Mouse (Mus musculus): ENCODE data around the gene Ndufa11.
A peak's percentile ranks its signal among the peaks of the same experiment; 100 is the strongest.

Ndufa11 gene

DNA sequence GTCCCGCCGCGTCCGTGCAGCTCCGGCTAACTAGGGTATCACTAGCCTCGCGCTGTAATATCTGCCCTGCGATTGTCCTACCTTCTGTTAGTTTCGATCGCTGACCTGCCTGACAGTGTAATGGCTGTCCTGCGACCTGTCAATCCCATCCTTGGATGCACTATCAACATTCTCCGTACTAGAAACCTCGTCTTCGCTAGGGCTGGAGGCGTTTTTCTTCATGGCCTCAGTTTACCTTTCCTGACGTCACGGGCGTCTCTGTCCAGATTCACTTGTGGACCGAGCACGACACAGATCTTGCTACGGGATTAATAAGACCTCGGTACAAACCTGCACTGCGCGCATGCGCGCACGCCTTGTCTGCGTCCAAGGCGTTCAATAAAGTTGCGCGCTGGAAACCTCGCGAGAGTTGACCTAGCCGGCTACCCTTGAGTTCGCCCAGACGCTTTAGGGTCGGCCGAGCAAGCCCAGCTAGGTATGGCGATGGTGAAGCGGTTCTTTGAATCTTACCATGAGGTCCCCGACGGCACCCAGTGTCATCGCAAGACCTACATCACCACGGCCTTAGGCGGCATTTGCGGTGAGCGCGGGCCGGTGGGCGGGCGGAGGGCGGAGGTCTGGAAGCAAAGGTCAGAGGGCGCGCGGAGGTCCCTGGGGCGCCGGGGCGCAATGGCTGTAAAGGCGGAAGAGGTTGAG, at the start of gene Ndufa11, which contains the start of gene Vmac:
Gene Ndufa11, plus strand, starts transcription at position 405 of the 696 bp plus-strand sequence.
Gene Vmac, minus strand, starts transcription at position 660 of the 696 bp plus-strand sequence.
- DNase-seq (ENCODE audit: low spot score in 2 of 2): peak; percentile 88 to 92

- DNase-seq (ENCODE audit: low spot score in 2 of 2): peak; percentile 59 to 76
These were observed 49.0 kb upstream of the Ndufa11 start for GRCm38 (mm10) chr17:56668384-56669144.

DNA sequence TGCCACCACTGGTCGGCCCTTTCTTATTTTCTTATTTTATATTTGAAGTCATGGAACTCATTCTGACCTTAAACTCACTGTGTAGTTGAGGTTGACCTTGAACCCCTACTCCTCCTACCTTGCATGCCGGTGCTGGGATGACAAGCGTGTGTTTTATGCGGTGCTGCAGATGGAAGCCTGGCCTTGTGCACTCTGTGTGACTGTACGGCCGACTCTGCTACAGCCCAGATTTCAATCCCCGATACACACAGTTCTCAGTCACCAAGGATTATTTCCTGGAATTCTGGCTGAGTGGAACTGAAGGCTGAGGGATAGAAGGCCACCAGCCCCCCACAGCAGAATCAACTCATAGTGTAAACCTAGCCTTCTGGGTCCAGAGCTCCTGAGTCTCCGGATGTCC, 47.8 kb upstream of the Ndufa11 start:
- DNase-seq (ENCODE audit: low spot score in 2 of 2): no peak

DNA sequence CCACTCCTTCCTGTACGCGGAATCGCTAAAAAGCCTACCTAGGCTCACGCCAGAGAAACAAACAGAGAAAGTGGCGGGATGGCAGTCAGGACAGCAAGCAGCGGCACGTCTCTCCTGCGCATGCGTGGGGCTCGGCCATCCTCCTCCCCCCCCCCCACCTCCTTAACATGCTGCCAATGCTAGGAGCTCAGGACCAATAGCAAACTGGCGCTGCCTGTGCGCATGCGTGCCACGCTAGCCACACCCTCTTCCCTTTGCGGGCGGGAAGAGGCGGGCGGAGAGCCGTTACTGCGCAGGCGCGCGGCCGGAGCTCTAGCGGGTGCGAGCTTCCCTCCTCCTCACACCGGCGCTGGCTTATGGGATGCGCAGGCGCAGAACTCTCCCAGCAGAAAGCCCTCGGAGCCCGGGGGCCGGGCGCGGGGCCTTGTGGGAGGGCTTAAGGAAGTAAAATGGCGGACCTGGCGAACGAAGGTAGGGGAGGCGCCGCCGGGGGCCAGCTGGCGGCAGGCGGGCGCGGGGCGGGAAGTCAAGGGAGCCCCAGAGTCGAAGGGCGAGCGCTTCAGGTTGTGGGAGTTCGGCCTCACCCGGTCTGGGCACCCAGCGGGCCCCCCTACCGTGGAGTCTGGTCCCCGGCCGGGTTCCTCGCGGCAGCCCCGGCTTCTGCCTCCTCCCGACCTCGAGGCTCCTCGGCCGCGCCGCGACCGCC, 44.5 kb upstream of the Ndufa11 start, which contains the start of gene Ranbp3:
Gene Ranbp3, plus strand, starts transcription at position 354 of the 706 bp plus-strand sequence.
- peak; percentile 93 to 99 for DNase-seq (ENCODE audit: low spot score in 2 of 2)

- DNase-seq (ENCODE audit: low spot score in 2 of 2): no peak
These were observed 43.7 kb upstream of the Ndufa11 start for GRCm38 (mm10) chr17:56673647-56674416.

- DNase-seq (ENCODE audit: low spot score in 2 of 2): no peak
These were observed 35.8 kb upstream of the Ndufa11 start for GRCm38 (mm10) chr17:56681791-56682190.

DNA sequence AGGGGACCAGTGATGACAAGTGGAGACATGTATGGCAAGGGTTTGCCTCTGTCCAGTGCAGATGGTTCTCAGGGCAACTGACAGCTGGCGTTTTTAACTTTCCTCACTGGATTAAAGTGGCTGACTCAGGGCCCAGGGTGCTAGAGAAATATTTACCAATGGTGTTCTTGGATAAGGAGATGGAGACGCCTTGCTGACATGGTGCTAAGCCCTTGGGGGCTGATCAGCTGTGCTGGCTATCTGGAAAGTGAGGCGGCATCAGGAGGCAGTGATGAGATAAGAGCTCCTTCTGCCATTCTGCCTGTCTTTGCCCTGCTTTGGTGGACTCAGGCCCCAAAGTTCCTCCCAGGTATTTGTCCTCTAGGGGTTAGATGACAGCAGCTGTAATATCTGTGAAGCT, 34.7 kb upstream of the Ndufa11 start:
- no peak for DNase-seq (ENCODE audit: low spot score in 2 of 2)

GRCm38 (mm10) chr17:56683546-56684140, 33.9 kb upstream of the Ndufa11 start:
- no peak for DNase-seq (ENCODE audit: low spot score in 2 of 2)

DNA sequence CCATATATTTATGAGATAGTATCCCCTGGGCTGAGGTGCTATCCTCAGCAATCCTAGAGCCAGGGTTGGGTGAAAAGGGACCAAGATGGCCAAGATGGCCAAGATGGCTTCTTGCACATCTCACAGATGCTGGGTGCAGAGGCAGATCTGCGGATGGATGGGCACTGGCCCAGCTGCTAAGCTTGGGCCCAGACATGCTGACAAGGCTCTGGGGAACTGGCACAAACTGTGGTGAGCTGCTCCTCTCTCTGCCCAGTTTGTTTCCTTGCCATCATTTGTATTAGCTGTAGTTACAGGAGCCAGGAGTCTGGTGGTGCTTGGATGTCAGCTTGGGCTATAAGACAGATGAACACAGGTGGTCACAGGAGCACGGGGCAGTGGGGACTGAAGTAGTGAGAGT, 32.9 kb upstream of the Ndufa11 start:
- no peak for DNase-seq (ENCODE audit: low spot score in 2 of 2)

DNA sequence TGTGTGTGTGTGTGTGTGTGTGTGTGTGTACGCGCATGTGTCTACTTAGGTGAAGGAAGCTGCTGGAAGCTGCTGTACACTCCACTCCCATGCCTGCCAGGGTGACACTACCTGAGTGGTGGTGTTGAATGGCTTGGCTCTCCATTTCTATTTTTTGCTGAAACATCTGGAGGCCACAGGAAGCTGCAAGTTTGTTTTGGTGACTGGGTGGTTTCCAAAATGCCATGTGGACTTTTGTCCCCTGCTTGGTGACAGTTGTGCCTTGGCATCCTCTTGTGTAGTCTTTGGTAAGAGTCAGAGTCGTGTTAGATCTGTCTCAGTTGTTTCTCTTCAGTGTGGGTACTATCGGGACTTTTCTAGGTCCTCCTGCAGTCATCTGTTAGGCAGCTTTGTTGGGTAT, 30.8 kb upstream of the Ndufa11 start:
- DNase-seq (ENCODE audit: low spot score in 2 of 2): no peak

DNA sequence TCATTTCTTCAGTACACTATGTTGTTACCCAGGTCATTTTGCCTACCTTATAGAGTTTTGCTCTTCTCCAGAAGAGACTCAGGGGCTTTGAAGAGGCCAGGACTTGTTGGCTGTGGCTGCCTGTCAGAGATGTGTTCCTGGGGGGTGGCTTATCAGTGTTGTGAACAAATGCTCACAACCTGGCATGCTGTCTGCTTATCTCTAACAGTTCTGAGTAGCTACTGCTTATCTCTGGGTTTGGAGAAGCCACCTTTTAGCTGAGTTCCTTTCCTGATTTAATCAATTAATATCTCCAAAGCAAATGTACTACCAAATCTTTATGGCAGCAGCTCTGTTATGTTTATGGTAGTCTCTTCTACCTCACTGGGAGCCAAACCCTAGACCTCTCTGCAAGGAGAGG, 29.5 kb upstream of the Ndufa11 start:
- DNase-seq (ENCODE audit: low spot score in 2 of 2): no peak

- no peak for DNase-seq (ENCODE audit: low spot score in 2 of 2)
These were observed 28.9 kb upstream of the Ndufa11 start for GRCm38 (mm10) chr17:56688689-56689088.

DNA sequence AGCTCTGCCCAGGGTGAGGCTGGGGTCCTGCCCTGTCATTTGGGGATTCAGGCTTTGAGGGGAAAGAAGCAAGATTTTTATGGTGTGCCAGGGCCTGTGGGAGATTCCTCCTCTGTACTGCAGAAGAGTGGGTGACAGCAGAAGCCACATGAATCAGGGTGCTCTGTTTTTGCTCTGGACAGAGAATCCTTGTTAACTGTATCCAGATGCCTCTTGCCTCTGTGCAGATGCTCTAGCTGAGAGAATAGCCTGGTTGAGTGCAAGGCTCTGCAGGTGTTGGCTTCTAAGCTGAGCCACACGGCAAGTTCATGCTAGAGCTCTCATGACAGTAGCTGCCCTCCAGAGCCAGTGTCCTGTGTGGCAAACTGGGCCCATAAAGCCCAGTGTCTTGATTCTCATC, 24.2 kb upstream of the Ndufa11 start:
- no peak for DNase-seq (ENCODE audit: low spot score in 2 of 2)

DNA sequence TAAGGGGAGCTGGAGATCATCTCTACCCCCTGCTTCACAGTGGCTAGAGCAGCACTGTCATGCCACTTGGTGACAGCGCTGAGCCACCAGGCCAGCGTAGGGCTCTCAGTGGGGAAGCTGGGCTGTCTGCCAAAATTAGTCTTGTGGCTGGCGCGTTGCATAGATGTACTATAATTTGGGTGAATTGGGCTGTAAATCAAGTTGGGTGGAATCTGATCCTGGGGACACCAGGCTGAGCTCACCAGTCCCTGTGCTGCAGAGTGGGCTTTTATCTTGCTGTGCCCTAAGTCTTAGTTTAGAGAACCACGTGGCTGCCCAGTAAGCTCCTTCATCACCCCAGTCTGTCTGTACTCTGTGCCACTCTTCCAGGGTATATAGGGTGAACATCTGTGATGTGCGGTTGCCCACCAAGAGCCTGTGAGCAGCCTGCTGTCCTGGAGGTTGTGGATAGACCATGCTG, 23.7 kb upstream of the Ndufa11 start:
- no peak for DNase-seq (ENCODE audit: low spot score in 2 of 2)

DNA sequence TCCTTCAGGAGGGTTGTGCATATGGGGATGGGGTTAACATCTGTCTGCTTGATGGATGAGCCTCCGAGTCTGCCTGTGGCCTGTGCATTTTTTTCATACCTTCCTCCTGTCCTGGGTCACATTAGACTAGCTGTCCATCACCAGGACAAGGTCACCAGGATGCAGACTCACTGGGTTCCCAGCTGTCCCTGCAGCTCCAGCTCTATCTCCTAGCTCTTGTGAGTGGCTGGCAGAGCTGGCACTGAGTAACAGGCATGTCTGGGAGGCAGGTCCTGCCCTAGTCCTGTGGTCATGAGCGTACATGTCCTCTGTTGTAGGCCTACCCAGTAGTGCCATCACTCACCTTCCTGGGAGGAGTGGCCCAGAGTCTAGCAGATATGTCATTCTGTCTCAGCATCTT, 17.1 kb upstream of the Ndufa11 start:
- no peak for DNase-seq (ENCODE audit: low spot score in 2 of 2)

DNA sequence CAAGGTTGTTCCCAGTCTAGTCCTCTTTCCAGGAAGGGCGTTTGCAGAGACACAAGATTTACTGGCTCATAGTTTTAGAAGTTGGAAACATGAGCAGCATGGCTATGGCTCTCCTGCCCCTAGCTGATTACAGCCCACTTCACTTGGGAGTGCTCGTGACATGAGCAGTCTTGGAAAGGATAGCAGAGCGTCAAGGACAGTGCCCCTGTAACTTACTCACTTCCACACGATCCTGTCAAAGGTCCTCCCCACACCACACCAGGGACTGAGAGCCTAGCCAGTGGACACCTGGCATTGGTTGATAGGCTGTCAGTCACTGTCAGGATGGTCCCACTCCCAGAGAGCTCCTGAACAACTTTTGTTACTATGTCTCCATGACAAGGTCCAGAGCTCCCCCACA, 14.5 kb upstream of the Ndufa11 start:
- no peak for DNase-seq (ENCODE audit: low spot score in 2 of 2)

DNA sequence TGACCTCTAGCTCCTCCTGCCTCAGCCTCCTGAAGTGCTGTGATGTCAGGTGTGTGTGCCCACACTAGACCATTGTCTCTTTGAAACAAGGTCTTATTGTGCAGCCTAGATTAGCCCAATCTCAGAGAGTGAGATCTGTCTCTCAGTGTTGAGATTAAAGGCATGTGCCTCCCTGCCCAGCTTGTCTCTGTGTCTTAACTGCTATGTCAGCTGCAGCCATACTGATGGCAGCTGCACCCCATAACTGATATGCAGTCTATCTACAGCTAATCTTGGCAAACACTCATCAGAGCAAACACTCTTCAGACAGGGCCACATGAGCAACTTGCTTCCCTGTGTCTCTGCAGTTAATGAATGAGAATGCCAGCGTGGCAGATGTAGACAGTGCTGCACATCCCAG, 11.1 kb upstream of the Ndufa11 start:
- no peak for DNase-seq (ENCODE audit: low spot score in 2 of 2)

GRCm38 (mm10) chr17:56708692-56709091, 8.9 kb upstream of the Ndufa11 start:
- no peak for DNase-seq (ENCODE audit: low spot score in 2 of 2)

GRCm38 (mm10) chr17:56709708-56710107, 7.9 kb upstream of the Ndufa11 start:
- no peak for DNase-seq (ENCODE audit: low spot score in 2 of 2)

DNA sequence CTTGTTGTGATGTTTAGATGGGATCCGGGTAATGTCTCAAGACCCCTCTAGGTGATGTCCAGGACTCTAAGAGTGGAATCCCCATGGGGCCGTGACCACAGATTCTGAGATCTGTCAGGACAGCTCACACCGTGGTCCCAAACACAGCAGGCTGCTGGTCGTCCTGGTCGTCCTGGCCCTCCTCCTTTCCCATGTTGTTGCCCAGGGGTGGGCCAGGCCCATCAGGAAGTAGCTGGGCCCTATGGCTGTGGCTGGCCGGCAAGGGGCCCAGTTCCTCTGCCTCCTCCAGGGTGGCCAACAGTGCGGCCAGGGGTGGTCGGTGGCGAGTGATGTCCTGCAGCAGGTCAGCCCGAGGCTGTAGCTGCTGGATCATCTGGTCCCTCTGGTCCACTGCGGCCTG, 2.2 kb upstream of the Ndufa11 start:
- no peak for DNase-seq (ENCODE audit: low spot score in 2 of 2)

Data from urinary bladder, adult 18-20 months (tissue).